In the genomic region with DNA sequence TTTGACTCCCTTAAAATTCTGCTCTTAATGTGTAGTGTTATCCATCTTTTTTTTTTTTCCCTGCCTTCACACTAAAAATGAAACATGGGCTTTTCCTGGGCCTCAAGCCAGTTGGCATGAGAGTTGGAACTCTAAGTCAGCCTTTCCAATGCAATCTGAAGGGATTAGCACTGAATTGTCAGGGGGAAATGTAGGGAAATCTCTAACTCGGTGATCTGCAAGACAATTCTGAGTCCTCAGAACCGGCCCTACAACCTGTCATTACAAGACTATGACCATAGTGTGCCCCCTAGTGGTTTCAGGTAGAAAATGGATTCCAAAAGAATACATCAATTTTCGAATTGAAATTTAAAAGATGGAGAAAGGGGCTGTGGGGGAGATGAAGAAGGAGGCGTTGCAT, we compare ENCODE assay signal across 9 mouse cellular contexts.
DNase-seq lines count a peak whose midpoint lies in the region; ATAC-seq and TF ChIP-seq lines count a peak whose summit lies in the region.
"Had no signal": no experiment of that assay in that cellular context is flagged by ENCODE, and none has a peak within 500 bp of the region (broad histone marks: within the 10 kb centered on the region; RNA-seq: fewer than 3 reads in every experiment).

No protein-coding gene starts in this region.

- TF ChIP-seq CTCF in lung, embryonic 14.5 days (IDR thresholded peaks at IDR 0.05; ENCODE audit: low read depth): peak; percentile 55
- TF ChIP-seq CTCF in stomach, postnatal 0 days (IDR thresholded peaks at IDR 0.05; ENCODE audit: low read depth): peak; percentile 71

- peak; percentile 51; the same call in 1 of the 2 replicates for ATAC-seq in forebrain, embryonic 13.5 days
- ATAC-seq in forebrain, embryonic 11.5 days (replicated peaks; ENCODE audit: low FRiP score): no peak; the same call in 1 of the 2 replicates
- no peak for ATAC-seq in lung, embryonic 14.5 days (ENCODE audit: insufficient read depth)
- ATAC-seq in stomach, postnatal 0 days (ENCODE audit: low FRiP score, low TSS enrichment): no peak
- no peak for ATAC-seq in activated CD4-positive, CD25-positive, alpha-beta regulatory T cell, adult 4 months

- no peak for DNase-seq in forebrain, embryonic 11.5 days (ENCODE audit: low spot score)
- peak; percentile 65 for DNase-seq in lung, embryonic 14.5 days
- DNase-seq in lung, postnatal 25 days (ENCODE audit: low spot score): no peak
- DNase-seq in c-Kit-positive CD71-negative TER-119-negative erythroid progenitor cells, embryonic 14.5 days (ENCODE audit: low read depth): peak; percentile 6
- DNase-seq in kidney, postnatal 14 days: peak; percentile 45
- DNase-seq in stomach, postnatal 0 days (ENCODE audit: low spot score): peak; percentile 22

- no peak overlapping the region for H3K9ac ChIP-seq in forebrain, embryonic 13.5 days
- no peak overlapping the region for H3K9ac ChIP-seq in forebrain, embryonic 11.5 days (ENCODE audit: low read length)
- H3K9ac ChIP-seq in lung, embryonic 14.5 days: no peak overlapping the region
- H3K9ac ChIP-seq in stomach, postnatal 0 days (ENCODE audit: low read length): no peak overlapping the region
- H3K9ac ChIP-seq: stomach, embryonic 15.5 days had no signal

- 31% methylated on average over 4 of the region's 4 CpGs for WGBS in forebrain, embryonic 13.5 days
- 33% methylated on average over 4 of the region's 4 CpGs for WGBS in forebrain, embryonic 11.5 days
- WGBS in lung, embryonic 14.5 days: 30% methylated on average over 4 of the region's 4 CpGs
- 25% methylated on average over 4 of the region's 4 CpGs for WGBS in stomach, postnatal 0 days

- no peak overlapping the region for H3K4me2 ChIP-seq in forebrain, embryonic 13.5 days
- H3K4me2 ChIP-seq in forebrain, embryonic 11.5 days (ENCODE audit: low read depth, low read length, severe bottlenecking): no peak overlapping the region
- H3K4me2 ChIP-seq in lung, embryonic 14.5 days: no peak overlapping the region
- no peak overlapping the region for H3K4me2 ChIP-seq in stomach, postnatal 0 days (replicated peaks; ENCODE audit: low read depth)
- H3K4me2 ChIP-seq: stomach, embryonic 15.5 days had no signal

- H3K36me3 ChIP-seq in forebrain, embryonic 13.5 days (ENCODE audit: poor library complexity, severe bottlenecking): no peaks in the 10 kb centered on the region
- no peaks in the 10 kb centered on the region for H3K36me3 ChIP-seq in forebrain, embryonic 11.5 days (ENCODE audit: control insufficient read depth, insufficient read depth, low read length)
- no peaks in the 10 kb centered on the region for H3K36me3 ChIP-seq in lung, embryonic 14.5 days (ENCODE audit: insufficient read depth)
- H3K36me3 ChIP-seq in stomach, postnatal 0 days (ENCODE audit: control insufficient read depth, insufficient read depth, low read length): no peaks in the 10 kb centered on the region
- H3K36me3 ChIP-seq: stomach, embryonic 15.5 days had no signal

- H3K27me3 ChIP-seq in forebrain, embryonic 13.5 days: no peaks in the 10 kb centered on the region
- no peaks in the 10 kb centered on the region for H3K27me3 ChIP-seq in forebrain, embryonic 11.5 days (ENCODE audit: control insufficient read depth, insufficient read depth, low read length)
- H3K27me3 ChIP-seq in lung, embryonic 14.5 days (ENCODE audit: insufficient read depth, low read length): no peaks in the 10 kb centered on the region
- H3K27me3 ChIP-seq in stomach, postnatal 0 days (ENCODE audit: control insufficient read depth, insufficient read depth, low read length): no peaks in the 10 kb centered on the region
- H3K27me3 ChIP-seq: stomach, embryonic 15.5 days had no signal

- no peak overlapping the region for H3K4me3 ChIP-seq in forebrain, embryonic 13.5 days
- no peak overlapping the region for H3K4me3 ChIP-seq in forebrain, embryonic 11.5 days (ENCODE audit: low read depth, low read length)
- no peak overlapping the region for H3K4me3 ChIP-seq in lung, embryonic 14.5 days (ENCODE audit: low read depth, low read length)
- H3K4me3 ChIP-seq in stomach, postnatal 0 days (ENCODE audit: low read depth, low read length): no peak overlapping the region
- H3K4me3 ChIP-seq: stomach, embryonic 15.5 days had no signal

- no peaks in the 10 kb centered on the region for H3K9me3 ChIP-seq in forebrain, embryonic 13.5 days (replicated peaks)
- H3K9me3 ChIP-seq in forebrain, embryonic 11.5 days (ENCODE audit: control insufficient read depth, low read length): no peaks in the 10 kb centered on the region
- H3K9me3 ChIP-seq in lung, embryonic 14.5 days (ENCODE audit: low read depth, low read length): no peaks in the 10 kb centered on the region
- no peaks in the 10 kb centered on the region for H3K9me3 ChIP-seq in stomach, postnatal 0 days (ENCODE audit: control insufficient read depth, low read length)
- H3K9me3 ChIP-seq: stomach, embryonic 15.5 days had no signal

- no peak for TF ChIP-seq EP300 in stomach, postnatal 0 days (optimal IDR thresholded peaks at IDR 0.05)

- no peak overlapping the region for H3K27ac ChIP-seq in forebrain, embryonic 13.5 days
- H3K27ac ChIP-seq in forebrain, embryonic 11.5 days (ENCODE audit: low read depth, low read length): no peak overlapping the region
- H3K27ac ChIP-seq in lung, embryonic 14.5 days (ENCODE audit: low read depth): no peak overlapping the region
- no peak overlapping the region for H3K27ac ChIP-seq in stomach, postnatal 0 days (replicated peaks)
- H3K27ac ChIP-seq: stomach, embryonic 15.5 days had no signal

- no peaks in the 10 kb centered on the region for H3K4me1 ChIP-seq in forebrain, embryonic 13.5 days
- no peaks in the 10 kb centered on the region for H3K4me1 ChIP-seq in forebrain, embryonic 11.5 days (replicated peaks; ENCODE audit: control insufficient read depth, insufficient read depth, low read length)
- H3K4me1 ChIP-seq in lung, embryonic 14.5 days (ENCODE audit: insufficient read depth): no peaks in the 10 kb centered on the region
- H3K4me1 ChIP-seq in stomach, postnatal 0 days (replicated peaks; ENCODE audit: control insufficient read depth, insufficient read depth): no peaks in the 10 kb centered on the region
- H3K4me1 ChIP-seq: stomach, embryonic 15.5 days had no signal

Comparison
In these comparisons a context has a peak if more than half of its experiments do, and no peak if none do; other contexts are left out.
1. DNase-seq: peak in lung, embryonic 14.5 days (single experiment), c-Kit-positive CD71-negative TER-119-negative erythroid progenitor cells, embryonic 14.5 days (single experiment), kidney, postnatal 14 days (single experiment) and stomach, postnatal 0 days (single experiment); none in forebrain, embryonic 11.5 days (single experiment) and lung, postnatal 25 days (single experiment).